13 mouse cellular contexts compared by ENCODE assay signal in the genomic region with DNA sequence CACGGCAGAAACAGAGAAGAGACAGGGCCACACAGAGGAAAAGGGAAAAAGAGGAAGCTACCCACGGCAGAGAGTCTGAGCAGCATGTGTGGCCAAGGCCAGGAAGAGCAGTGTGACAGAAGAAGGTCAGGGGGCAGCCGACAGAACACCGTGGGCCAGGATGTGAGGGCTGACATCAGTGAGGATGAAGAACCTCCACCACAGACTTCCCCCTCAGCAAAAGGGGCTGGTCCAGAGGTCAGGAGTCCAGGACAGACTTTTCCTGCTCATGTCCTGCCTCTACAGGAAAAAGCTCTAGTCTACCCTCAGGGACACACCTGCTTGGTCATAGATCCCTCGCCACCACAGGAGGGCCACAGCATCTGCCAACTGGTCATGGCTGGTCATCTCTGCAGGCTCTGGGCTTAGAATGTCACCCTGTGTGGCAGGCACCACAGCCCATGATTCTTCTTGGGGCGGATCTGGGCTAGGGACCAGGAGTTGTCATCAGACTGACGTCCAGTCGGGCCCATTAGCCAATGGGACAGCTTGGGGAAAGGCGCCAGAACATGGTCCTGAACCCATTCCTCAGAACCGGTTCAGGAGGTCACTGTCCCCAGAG.
DNase-seq lines count a peak whose midpoint lies in the region; ATAC-seq and TF ChIP-seq lines count a peak whose summit lies in the region.
"Had no signal": no experiment of that assay in that cellular context is flagged by ENCODE, and none has a peak within 500 bp of the region (broad histone marks: within the 10 kb centered on the region; RNA-seq: fewer than 3 reads in every experiment).

No protein-coding gene starts in this region.

- intact Hi-C loops in left cerebral cortex, postnatal 36 days (cut with DNase I) = loop anchor here (5.0 kb wide), 1 partner anchor 37 kb away; no protein-coding TSS in a partner anchor

- H3K27ac ChIP-seq in liver, adult 2 months (replicated peaks; ENCODE audit: insufficient read depth, low read depth, low read length) = peak overlapping the region; percentile 72
- no peak overlapping the region for H3K27ac ChIP-seq in hindbrain, postnatal 0 days
- H3K27ac ChIP-seq: embryonic facial prominence, embryonic 15.5 days; hindbrain, embryonic 10.5 days; limb, embryonic 15.5 days; neural tube, embryonic 13.5 days; stomach, embryonic 15.5 days had no signal

- peak; percentile 73 to 81 for DNase-seq in adrenal gland, adult (ENCODE audit: inconsistent age in 2 of 2, low spot score in 1 of 2)
- no peak for DNase-seq in adrenal gland, postnatal 25 days
- peak; percentile 94 for DNase-seq in liver, adult 2 months (ENCODE audit: extremely low read depth, low read depth, low spot score)
- no peak for DNase-seq in liver
- DNase-seq in hindbrain, postnatal 0 days (ENCODE audit: low spot score) = no peak
- no peak for DNase-seq in left cerebral cortex, postnatal 36 days (ENCODE audit: low spot score in 2 of 2)

- TF ChIP-seq CTCF in liver, adult 2 months (IDR thresholded peaks at IDR 0.05; ENCODE audit: low read depth, low read length) = peak; percentile 38
- TF ChIP-seq CTCF in hindbrain, postnatal 0 days (IDR thresholded peaks at IDR 0.05; ENCODE audit: low read depth) = no peak

- H3K27me3 ChIP-seq in liver, adult 2 months (ENCODE audit: control insufficient read depth, insufficient read depth, low read length) = no peaks in the 10 kb centered on the region
- no peaks in the 10 kb centered on the region for H3K27me3 ChIP-seq in hindbrain, postnatal 0 days (ENCODE audit: insufficient read depth, low read length)
- H3K27me3 ChIP-seq: embryonic facial prominence, embryonic 15.5 days; limb, embryonic 15.5 days; neural tube, embryonic 13.5 days; stomach, embryonic 15.5 days had no signal

- H3K36me3 ChIP-seq in liver, adult 2 months (ENCODE audit: control insufficient read depth, insufficient read depth, low read length) = no peaks in the 10 kb centered on the region
- peaks cover 21% of the 10 kb centered on the region; the same call in 1 of the 2 replicates for H3K36me3 ChIP-seq in hindbrain, postnatal 0 days (ENCODE audit: insufficient read depth, low read length)

- H3K9ac ChIP-seq in liver, adult 2 months (ENCODE audit: low read depth, low read length) = peak overlapping the region; percentile 12
- no peak overlapping the region for H3K9ac ChIP-seq in hindbrain, postnatal 0 days (replicated peaks; ENCODE audit: low read length)
- H3K9ac ChIP-seq: embryonic facial prominence, embryonic 15.5 days; neural tube, embryonic 13.5 days; stomach, embryonic 15.5 days had no signal

- ATAC-seq in hematopoietic stem cell, adult 5-6 weeks (replicated peaks in 1 of 2; ENCODE audit: insufficient read depth in 1 of 2, low FRiP score in 2 of 2, low TSS enrichment in 1 of 2, low read depth in 1 of 2, poor library complexity in 2 of 2, severe bottlenecking in 2 of 2) = peak; percentile 60 to 73
- ATAC-seq in megakaryocyte, adult 5-6 weeks (ENCODE audit: poor library complexity, severe bottlenecking) = peak; percentile 78
- ATAC-seq in hindbrain, postnatal 0 days = no peak

- no peak for TF ChIP-seq POLR2A in liver, adult 2 months (IDR thresholded peaks at IDR 0.05; ENCODE audit: extremely low read depth, insufficient read depth, low read length)

- H3K4me2 ChIP-seq in hindbrain, postnatal 0 days (ENCODE audit: low read depth, low read length) = no peak overlapping the region
- H3K4me2 ChIP-seq: embryonic facial prominence, embryonic 15.5 days; limb, embryonic 15.5 days; neural tube, embryonic 13.5 days; stomach, embryonic 15.5 days had no signal

- peaks cover 15% of the 10 kb centered on the region for H3K79me2 ChIP-seq in liver, adult 2 months (ENCODE audit: control insufficient read depth, insufficient read depth, low read length)

- peaks cover 40% of the 10 kb centered on the region for H3K4me1 ChIP-seq in liver, adult 2 months (ENCODE audit: control insufficient read depth, insufficient read depth, low read length)
- peaks cover 4% of the 10 kb centered on the region for H3K4me1 ChIP-seq in hindbrain, postnatal 0 days (ENCODE audit: insufficient read depth, low read length)

- no peaks in the 10 kb centered on the region for H3K9me3 ChIP-seq in hindbrain, postnatal 0 days (ENCODE audit: low read length)
- H3K9me3 ChIP-seq: embryonic facial prominence, embryonic 15.5 days; hindbrain, embryonic 10.5 days; limb, embryonic 15.5 days; neural tube, embryonic 13.5 days; stomach, embryonic 15.5 days had no signal

- 8% methylated on average over 10 of the region's 10 CpGs for WGBS in liver, adult 2 months
- 71% methylated on average over 10 of the region's 10 CpGs for WGBS in hindbrain, postnatal 0 days

- no peak overlapping the region for H3K4me3 ChIP-seq in liver, adult 2 months (ENCODE audit: insufficient read depth, low read depth, low read length)
- no peak overlapping the region for H3K4me3 ChIP-seq in hindbrain, postnatal 0 days (ENCODE audit: low read length)
- H3K4me3 ChIP-seq: embryonic facial prominence, embryonic 15.5 days; hindbrain, embryonic 10.5 days; limb, embryonic 15.5 days; neural tube, embryonic 13.5 days; stomach, embryonic 15.5 days had no signal

Comparison
In these comparisons a context has a peak if more than half of its experiments do, and no peak if none do; other contexts are left out.
1. DNase-seq: peak in adrenal gland, adult (2 of 2) and liver, adult 2 months (single experiment); none in adrenal gland, postnatal 25 days (single experiment), liver (single experiment), hindbrain, postnatal 0 days (single experiment) and left cerebral cortex, postnatal 36 days (0 of 2).